Mouse (Mus musculus) urinary bladder, postnatal 14 days (tissue): Measurements from ENCODE around the gene Fkbp15.
A peak's percentile ranks its signal among the peaks of the same experiment; 100 is the strongest.

Source experiments
- DNase-seq: peaks from one replicate; pipeline ENCODE4 v3.0.0; 2021; ENCODE audit warnings: low spot score

The Fkbp15 gene

DNA sequence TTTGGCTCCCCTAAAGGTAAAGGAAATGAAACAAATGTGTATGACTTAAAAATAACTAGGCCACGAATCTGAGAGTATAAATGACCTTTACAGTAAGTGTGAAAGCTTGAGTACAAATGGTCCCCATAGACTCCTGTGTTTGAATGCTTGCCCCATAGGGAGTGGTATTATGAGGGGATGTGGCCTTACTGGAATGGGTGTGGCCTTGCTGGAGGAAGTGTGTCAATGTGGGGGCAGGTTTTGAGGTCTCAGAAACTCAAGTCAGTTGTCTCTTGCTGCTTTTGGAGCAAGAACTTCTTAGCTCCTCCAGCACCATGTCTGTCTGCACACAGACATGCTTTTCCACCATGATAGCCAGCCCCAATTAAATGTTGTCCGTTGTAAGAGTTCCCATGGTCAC is 43.9 kb downstream of the Fkbp15 start:
- DNase-seq = no peak

DNA sequence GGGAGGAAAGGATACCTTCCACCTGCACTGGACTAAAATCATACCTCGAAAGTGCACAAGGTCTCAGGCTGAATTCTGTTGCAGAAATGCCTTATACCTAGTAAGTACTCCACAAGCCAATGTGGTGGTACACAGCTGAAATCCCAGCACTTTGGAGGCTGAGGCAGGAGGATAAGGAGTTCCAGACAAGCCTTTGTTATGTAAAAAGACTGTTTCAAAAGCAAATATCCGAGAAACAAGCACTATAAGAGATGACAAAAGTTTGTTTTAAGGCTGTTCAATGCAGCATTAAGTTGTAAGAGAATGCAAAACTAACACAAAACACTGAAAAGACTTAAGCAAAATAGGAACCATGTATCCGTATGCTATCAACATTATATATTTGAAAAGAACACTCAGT is 45.8 kb downstream of the Fkbp15 start:
- DNase-seq = no peak

DNA sequence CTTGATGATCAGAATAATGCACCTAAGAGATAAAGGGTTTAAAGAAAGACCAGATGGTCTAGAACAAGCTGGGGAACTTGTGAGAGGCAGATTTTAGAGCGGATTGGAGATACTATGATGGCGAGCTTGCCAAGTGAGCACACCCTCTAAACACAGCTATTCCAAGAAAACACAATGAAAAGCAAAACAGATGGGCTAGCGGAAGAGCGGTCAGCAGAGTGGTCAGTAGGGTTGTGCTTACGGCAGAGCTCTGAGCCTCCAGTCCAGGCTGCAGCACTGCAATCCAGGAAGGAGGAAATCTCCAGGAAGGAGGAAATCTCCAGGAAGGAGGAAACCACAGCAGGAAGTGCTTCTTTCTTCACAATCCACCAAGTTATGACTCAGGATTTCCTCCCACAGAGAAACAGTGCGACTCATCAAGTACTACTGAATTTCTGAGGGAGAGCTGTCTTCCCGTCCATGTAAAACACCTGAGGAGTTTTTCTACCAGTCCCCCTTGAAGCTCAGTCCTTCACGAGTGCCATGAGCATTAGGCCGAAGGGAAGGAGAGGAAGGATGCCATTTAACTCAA is 46.6 kb downstream of the Fkbp15 start:
- DNase-seq = no peak

GRCm38 (mm10) chr4:62312821-62313220 is 47.5 kb downstream of the Fkbp15 start:
- DNase-seq = no peak

DNA sequence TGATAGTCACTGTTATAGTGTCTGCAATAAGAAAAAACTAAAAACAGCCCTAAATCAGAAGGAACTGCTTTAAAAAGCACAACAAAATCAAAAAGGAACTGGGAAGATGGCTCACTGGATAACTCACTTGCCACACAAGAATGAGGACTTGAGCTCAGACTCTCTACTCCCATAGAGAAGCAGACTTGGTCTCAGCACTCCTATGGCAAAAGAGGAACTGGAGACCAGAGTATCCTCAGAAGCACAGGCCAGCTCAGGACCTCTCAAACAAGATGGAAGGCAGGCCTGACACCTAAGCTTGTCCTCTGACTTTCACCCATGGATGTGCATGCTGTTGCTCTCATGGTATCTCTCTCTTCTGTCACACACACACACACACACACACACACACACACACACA is 51.9 kb downstream of the Fkbp15 start:
- DNase-seq = no peak

- DNase-seq = no peak
Observed at GRCm38 (mm10) chr4:62306840-62307239, 53.5 kb downstream of the Fkbp15 start.

- no peak for DNase-seq
Observed at GRCm38 (mm10) chr4:62306301-62306700, 54.0 kb downstream of the Fkbp15 start.

DNA sequence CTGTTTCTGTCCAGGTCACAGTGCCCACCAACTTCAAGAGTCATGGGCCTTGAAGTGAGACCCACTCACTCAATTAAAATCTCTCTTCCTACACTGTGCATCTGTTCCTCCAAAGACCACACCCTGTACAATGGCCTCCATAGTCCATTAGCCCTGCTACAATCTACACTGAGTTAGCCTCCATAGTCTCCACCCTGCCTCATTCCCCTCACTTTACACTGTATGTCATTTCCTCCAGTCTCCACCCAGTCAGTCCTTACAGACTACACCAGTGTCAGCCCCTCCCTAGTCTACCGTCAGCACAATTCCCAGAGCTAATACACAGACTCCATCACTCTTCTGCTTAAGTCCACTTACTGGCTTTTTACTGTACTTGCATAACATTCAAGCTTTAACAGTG is 57.1 kb downstream of the Fkbp15 start:
- no peak for DNase-seq

GRCm38 (mm10) chr4:62302795-62303194 is 57.6 kb downstream of the Fkbp15 start:
- no peak for DNase-seq

GRCm38 (mm10) chr4:62300001-62300400 is 60.3 kb downstream of the Fkbp15 start:
- no peak for DNase-seq

DNA sequence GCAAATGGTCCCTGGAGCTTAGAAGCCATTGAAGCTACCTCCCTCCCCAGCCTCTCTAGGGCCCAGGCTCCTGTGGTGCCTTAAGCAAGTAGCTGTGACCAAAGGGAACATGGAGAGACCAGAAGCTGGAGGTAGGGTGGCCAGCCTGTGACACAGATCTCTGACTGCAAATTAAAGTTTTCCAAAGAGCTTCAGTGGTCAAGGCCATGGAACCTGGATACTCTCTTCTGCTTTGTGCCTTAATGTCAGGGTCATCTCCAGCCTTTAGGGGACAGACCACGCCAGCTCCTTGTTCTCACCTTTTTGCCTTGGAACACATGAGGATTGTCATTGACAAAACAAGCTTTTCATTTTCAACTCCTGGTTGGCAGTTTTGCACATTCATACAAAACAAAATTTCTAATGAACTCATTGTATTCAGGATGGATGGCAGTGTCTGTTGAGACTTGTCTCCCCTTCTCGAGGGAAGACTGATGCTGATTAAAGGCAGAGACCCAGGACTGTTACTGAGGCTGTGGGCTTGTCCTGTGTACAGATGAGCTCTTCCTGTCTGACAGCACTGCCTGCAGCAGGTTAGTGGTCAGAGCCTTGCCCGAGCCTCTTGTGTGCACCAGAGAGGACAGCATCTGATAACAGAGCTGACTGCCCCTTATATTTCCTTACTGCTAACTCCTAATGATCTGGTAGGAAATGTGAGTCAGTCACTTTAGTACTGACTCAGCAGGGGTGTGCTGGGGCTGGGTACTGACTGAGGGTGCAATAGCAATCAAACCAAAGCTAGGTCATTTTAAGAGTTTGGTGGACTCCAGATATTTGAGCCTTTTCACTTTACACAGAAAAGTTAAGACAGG is 62.8 kb downstream of the Fkbp15 start:
- DNase-seq = no peak

DNA sequence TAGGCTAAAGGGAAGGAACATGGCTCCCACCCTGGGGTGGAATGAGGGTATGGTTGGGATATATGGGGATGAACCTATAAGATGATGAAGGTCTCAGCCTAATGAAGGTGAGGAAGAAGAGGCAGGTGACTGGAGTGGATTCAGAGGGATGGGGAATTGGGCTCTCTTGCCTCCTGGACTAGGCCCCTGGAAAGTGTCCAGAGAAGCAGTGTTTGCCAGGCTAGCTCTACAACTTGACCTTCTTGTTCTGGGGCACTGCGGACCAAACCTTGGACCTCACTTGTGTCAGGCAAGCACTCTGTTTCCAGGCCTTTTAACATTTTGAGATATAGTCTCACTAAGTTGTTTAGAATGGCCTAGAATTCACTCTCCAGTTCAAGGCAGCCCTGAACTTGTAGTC is 65.6 kb downstream of the Fkbp15 start:
- DNase-seq = no peak

DNA sequence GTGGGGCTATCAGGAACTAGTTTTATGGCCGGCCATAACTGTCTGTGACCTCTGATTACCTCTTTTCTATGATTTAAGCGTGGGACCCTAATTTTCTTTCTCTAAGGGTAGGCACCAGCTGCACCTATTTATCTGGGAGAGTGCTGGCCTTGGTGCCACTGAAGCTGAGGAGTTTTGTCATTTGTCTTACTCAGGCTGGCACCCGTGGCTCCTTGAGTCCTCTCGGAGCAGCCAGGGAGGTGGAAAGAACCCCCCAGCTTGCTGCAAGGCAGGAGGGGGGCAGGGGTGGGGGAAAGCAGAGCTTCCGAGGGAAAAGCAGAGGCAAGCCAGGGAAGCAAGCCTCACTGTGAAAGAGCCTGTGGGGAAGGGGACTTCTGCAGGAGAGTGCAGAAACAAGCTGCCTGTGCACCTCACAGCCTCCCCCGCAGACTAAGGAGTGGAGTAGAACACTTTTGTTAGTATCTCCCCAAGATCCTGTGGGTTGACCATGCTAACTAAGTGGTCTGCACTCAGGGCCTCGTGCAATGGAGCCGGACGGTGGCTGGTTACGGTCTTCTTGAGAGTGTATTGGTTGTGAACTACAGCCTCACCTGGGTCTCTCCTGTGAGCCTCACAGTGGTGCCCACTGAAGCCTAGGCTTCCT is 67.0 kb downstream of the Fkbp15 start:
- DNase-seq = peak; percentile 1

GRCm38 (mm10) chr4:62292461-62293180 is 67.7 kb downstream of the Fkbp15 start:
- peak; percentile 1 for DNase-seq

DNA sequence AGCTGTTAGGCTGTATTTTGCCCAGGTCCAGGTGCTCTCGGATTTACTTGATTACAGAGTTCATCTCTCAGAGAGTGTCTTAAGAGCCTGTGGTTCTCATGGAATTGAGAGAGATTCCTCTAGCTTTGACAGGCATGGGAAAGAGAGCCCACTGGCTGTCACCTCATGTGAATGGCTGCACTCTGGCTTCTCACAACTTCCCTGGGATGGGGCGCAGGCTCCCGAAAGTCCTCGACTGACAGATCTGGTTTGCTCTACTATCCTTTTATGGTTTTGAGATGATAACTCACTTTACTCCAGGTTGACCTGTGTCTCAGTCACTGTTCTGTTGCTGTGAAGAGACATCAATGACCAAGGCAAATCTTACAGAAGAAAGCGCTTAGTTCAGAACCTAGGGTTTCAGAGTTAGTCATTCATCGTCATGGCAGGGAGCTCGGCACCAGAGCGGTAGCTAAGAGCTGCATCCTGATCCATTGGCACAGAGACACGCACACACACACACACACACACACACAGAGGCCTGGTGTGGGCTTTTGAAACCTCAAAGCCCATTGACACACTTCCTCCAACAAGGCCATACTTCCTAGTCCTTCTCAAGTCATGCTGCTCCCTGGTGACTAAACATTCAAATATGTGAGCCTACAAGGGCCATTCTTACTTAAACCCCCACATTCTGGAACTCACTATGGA is 69.4 kb downstream of the Fkbp15 start:
- peak; percentile 2 for DNase-seq

- no peak for DNase-seq
Observed at GRCm38 (mm10) chr4:62289226-62289625, 71.1 kb downstream of the Fkbp15 start.

DNA sequence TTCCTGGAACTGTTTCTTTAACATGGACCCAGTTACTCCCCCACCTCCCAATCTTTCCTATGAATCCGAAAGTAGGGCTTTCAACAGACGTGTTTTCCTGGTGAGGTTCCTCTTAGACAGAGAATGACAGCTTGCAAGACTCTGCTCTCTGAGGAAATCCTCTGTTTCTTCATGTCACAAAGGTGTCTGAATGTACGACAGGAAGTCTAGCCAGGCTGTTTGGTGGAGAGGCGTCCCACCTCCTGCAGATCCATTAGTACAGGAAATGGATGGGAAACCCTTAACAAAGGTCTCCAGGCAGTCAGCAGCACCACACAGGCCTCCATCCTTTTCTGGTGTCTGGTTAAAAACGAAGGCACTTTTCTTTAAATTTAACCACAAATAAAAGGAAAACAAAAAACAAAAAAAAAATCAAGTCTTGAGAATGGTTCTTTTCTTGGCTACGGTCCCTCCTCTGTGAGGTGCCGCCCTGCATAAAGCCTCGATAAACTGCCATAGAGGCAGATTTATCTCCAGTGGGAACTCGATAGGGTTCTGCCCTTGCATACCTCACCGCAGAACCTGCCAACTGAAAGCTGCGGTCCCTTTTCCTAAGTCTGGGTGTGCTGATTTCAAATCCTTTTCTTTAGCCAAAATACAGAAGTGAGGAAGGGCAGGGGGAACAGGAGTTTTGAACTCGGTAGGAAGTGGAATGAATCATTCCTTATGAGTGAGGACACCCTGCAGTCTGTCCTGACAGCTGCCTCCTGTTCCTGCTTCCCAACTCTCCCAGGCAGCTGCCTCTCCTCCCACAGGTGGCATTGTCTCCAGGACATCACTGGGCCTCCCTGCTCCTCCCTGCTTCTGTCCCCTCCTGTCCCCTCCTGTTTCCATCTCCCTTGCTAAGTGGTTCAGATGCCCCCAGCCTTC is 73.1 kb downstream of the Fkbp15 start:
- peak; percentile 13 for DNase-seq

- peak; percentile 77 for DNase-seq
Observed at GRCm38 (mm10) chr4:62286257-62286991, 73.9 kb downstream of the Fkbp15 start.

DNA sequence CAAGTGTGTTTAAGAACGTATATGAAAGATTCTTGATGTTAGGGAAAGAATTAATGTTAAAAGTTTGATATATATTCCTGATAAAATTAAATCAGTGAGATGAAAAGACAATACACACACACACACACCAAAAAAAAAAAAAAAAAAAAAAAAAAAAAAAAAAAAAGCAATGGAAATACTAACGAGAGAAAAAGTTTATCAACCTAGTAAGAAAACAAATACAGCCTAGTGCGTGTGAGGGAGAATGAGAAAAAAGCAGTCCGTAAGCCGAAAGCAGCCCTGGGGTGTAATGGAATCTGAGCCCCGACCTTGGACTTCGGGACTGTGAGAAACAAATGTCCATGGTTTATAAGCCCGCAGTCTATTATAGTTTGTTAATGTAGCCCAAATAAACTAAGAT is 74.8 kb downstream of the Fkbp15 start:
- DNase-seq = peak; percentile 1

- no peak for DNase-seq
Observed at GRCm38 (mm10) chr4:62282969-62283368, 77.4 kb downstream of the Fkbp15 start.
